Mouse (Mus musculus): ENCODE results near the gene Ppp1r35. TPM values are rescaled to one million over a fixed set of nuclear protein-coding genes. Genes with fewer than 3 reads are reported as not detected.
"Not testable (repeated sequence)": the region's sequence is repeated elsewhere in the genome, so short reads cannot be mapped to it uniquely, and the experiment has no call there.

The Ppp1r35 gene
- polyA plus RNA-seq, 1 experiment from 2014 or later: 14.8 TPM

GRCm38 (mm10) chr5:137749196-137749836 lies 29.3 kb upstream of the Ppp1r35 start:
- peaks cover 36% of the 10 kb centered on the region for H3K4me1 ChIP-seq (ENCODE audit: control insufficient read depth, low read depth, low read length)
- peaks cover 20% of the 10 kb centered on the region for H3K36me3 ChIP-seq (ENCODE audit: control insufficient read depth, insufficient read depth)
- H3K4me3 ChIP-seq (ENCODE audit: low read depth, low read length): peak overlapping the region; percentile 88
- no peaks in the 10 kb centered on the region for H3K27me3 ChIP-seq (ENCODE audit: control insufficient read depth, insufficient read depth, low read depth, low read length)
- WGBS (ENCODE audit: insufficient replicate concordance): 19% methylated on average over 6 of the region's 6 CpGs
- peak overlapping the region; percentile 43; the same call in 1 of the 2 replicates for H3K9ac ChIP-seq (ENCODE audit: low read depth, low read length)
- no peak for ATAC-seq (ENCODE audit: low read depth)
- H3K9me3 ChIP-seq (replicated peaks; ENCODE audit: control insufficient read depth, low read length): no peaks in the 10 kb centered on the region
- H3K4me2 ChIP-seq (ENCODE audit: low read depth, low read length): peak overlapping the region; percentile 97
- H3K27ac ChIP-seq (ENCODE audit: low read length): peak overlapping the region; percentile 99

GRCm38 (mm10) chr5:137750212-137750611 lies 28.4 kb upstream of the Ppp1r35 start:
- Histone ChIP-seq H3K36me3 (ENCODE audit: control insufficient read depth, insufficient read depth) (peaks cover 22% of the 10 kb centered on the region), H3K4me1 (ENCODE audit: control insufficient read depth, low read depth, low read length) (peaks cover 29% of the 10 kb centered on the region)

GRCm38 (mm10) chr5:137751221-137751887 lies 27.3 kb upstream of the Ppp1r35 start:
- peaks cover 25% of the 10 kb centered on the region for H3K4me1 ChIP-seq (ENCODE audit: control insufficient read depth, low read depth, low read length)
- no peaks in the 10 kb centered on the region for H3K27me3 ChIP-seq (ENCODE audit: control insufficient read depth, insufficient read depth, low read depth, low read length)
- no peak overlapping the region for H3K27ac ChIP-seq (ENCODE audit: low read length)
- H3K9me3 ChIP-seq (replicated peaks; ENCODE audit: control insufficient read depth, low read length): no peaks in the 10 kb centered on the region
- 89% methylated on average over 13 of the region's 13 CpGs for WGBS (ENCODE audit: insufficient replicate concordance)
- no peak overlapping the region for H3K9ac ChIP-seq (ENCODE audit: low read depth, low read length)
- H3K4me2 ChIP-seq (ENCODE audit: low read depth, low read length): no peak overlapping the region
- no peak for ATAC-seq (ENCODE audit: low read depth)
- H3K36me3 ChIP-seq (ENCODE audit: control insufficient read depth, insufficient read depth): peaks cover 27% of the 10 kb centered on the region
- no peak overlapping the region for H3K4me3 ChIP-seq (ENCODE audit: low read depth, low read length)

More at GRCm38 (mm10) chr5:137750212-137750611, 28.4 kb upstream of the Ppp1r35 start:
- H3K9ac ChIP-seq (ENCODE audit: low read depth, low read length); H3K9me3 ChIP-seq (replicated peaks; ENCODE audit: control insufficient read depth, low read length); ATAC-seq (ENCODE audit: low read depth); H3K4me2 ChIP-seq (ENCODE audit: low read depth, low read length); H3K27me3 ChIP-seq (ENCODE audit: control insufficient read depth, insufficient read depth, low read depth, low read length); H3K4me3 ChIP-seq (ENCODE audit: low read depth, low read length); H3K27ac ChIP-seq (ENCODE audit: low read length): not testable (repeated sequence)
- WGBS (ENCODE audit: insufficient replicate concordance): 88% methylated on average over 6 of the region's 8 CpGs

GRCm38 (mm10) chr5:137751988-137752387 lies 26.7 kb upstream of the Ppp1r35 start:
- peaks cover 25% of the 10 kb centered on the region for H3K4me1 ChIP-seq (ENCODE audit: control insufficient read depth, low read depth, low read length)
- 74% methylated on average over 6 of the region's 6 CpGs for WGBS (ENCODE audit: insufficient replicate concordance)

GRCm38 (mm10) chr5:137753111-137753832 lies 25.4 kb upstream of the Ppp1r35 start:
- no peak for ATAC-seq (ENCODE audit: low read depth)
- H3K4me3 ChIP-seq (ENCODE audit: low read depth, low read length): no peak overlapping the region
- H3K27ac ChIP-seq (ENCODE audit: low read length): no peak overlapping the region
- 86% methylated on average over 13 of the region's 13 CpGs for WGBS (ENCODE audit: insufficient replicate concordance)
- peaks cover 15% of the 10 kb centered on the region for H3K4me1 ChIP-seq (ENCODE audit: control insufficient read depth, low read depth, low read length)
- no peaks in the 10 kb centered on the region for H3K9me3 ChIP-seq (replicated peaks; ENCODE audit: control insufficient read depth, low read length)
- H3K4me2 ChIP-seq (ENCODE audit: low read depth, low read length): no peak overlapping the region
- H3K9ac ChIP-seq (ENCODE audit: low read depth, low read length): no peak overlapping the region
- H3K36me3 ChIP-seq (ENCODE audit: control insufficient read depth, insufficient read depth): peaks cover 36% of the 10 kb centered on the region
- H3K27me3 ChIP-seq (ENCODE audit: control insufficient read depth, insufficient read depth, low read depth, low read length): no peaks in the 10 kb centered on the region

More at GRCm38 (mm10) chr5:137751988-137752387, 26.7 kb upstream of the Ppp1r35 start:
- H3K36me3 ChIP-seq (ENCODE audit: control insufficient read depth, insufficient read depth): peaks cover 28% of the 10 kb centered on the region
- H3K9me3 ChIP-seq (replicated peaks; ENCODE audit: control insufficient read depth, low read length): no peaks in the 10 kb centered on the region
- H3K4me3 ChIP-seq (ENCODE audit: low read depth, low read length): no peak overlapping the region
- H3K9ac ChIP-seq (ENCODE audit: low read depth, low read length): no peak overlapping the region
- ATAC-seq (ENCODE audit: low read depth): no peak
- no peaks in the 10 kb centered on the region for H3K27me3 ChIP-seq (ENCODE audit: control insufficient read depth, insufficient read depth, low read depth, low read length)
- no peak overlapping the region for H3K27ac ChIP-seq (ENCODE audit: low read length)
- no peak overlapping the region for H3K4me2 ChIP-seq (ENCODE audit: low read depth, low read length)

GRCm38 (mm10) chr5:137755425-137755824 lies 23.2 kb upstream of the Ppp1r35 start:
- Histone ChIP-seq H3K36me3 (ENCODE audit: control insufficient read depth, insufficient read depth) (peaks cover 45% of the 10 kb centered on the region), H3K9me3 (replicated peaks; ENCODE audit: control insufficient read depth, low read length) (no peaks in the 10 kb centered on the region), H3K9ac (ENCODE audit: low read depth, low read length) (no peak overlapping the region), H3K4me3 (ENCODE audit: low read depth, low read length) (no peak overlapping the region), H3K27me3 (ENCODE audit: control insufficient read depth, insufficient read depth, low read depth, low read length) (no peaks in the 10 kb centered on the region), H3K4me1 (ENCODE audit: control insufficient read depth, low read depth, low read length) (no peaks in the 10 kb centered on the region; the same call in 1 of the 2 replicates), H3K27ac (ENCODE audit: low read length) (no peak overlapping the region), H3K4me2 (ENCODE audit: low read depth, low read length) (no peak overlapping the region)
- whole genome bisulfite sequencing (ENCODE audit: insufficient replicate concordance): 85% methylated on average over 5 of the region's 5 CpGs
- no peak for ATAC-seq (ENCODE audit: low read depth)

GRCm38 (mm10) chr5:137756106-137756505 lies 22.5 kb upstream of the Ppp1r35 start:
- peaks cover 43% of the 10 kb centered on the region for H3K36me3 ChIP-seq (ENCODE audit: control insufficient read depth, insufficient read depth)
- no peak overlapping the region for H3K4me2 ChIP-seq (ENCODE audit: low read depth, low read length)
- ATAC-seq (ENCODE audit: low read depth): no peak

GRCm38 (mm10) chr5:137756882-137757661 lies 21.6 kb upstream of the Ppp1r35 start:
- Histone ChIP-seq H3K27ac (ENCODE audit: low read length) (no peak overlapping the region), H3K4me1 (ENCODE audit: control insufficient read depth, low read depth, low read length) (no peaks in the 10 kb centered on the region; the same call in 1 of the 2 replicates), H3K9ac (ENCODE audit: low read depth, low read length) (no peak overlapping the region), H3K36me3 (ENCODE audit: control insufficient read depth, insufficient read depth) (peaks cover 34% of the 10 kb centered on the region), H3K27me3 (ENCODE audit: control insufficient read depth, insufficient read depth, low read depth, low read length) (no peaks in the 10 kb centered on the region), H3K4me2 (ENCODE audit: low read depth, low read length) (no peak overlapping the region), H3K4me3 (ENCODE audit: low read depth, low read length) (no peak overlapping the region), H3K9me3 (replicated peaks; ENCODE audit: control insufficient read depth, low read length) (no peaks in the 10 kb centered on the region)
- ATAC-seq (ENCODE audit: low read depth): peak; percentile 45; the same call in 1 of the 2 replicates
- WGBS (ENCODE audit: insufficient replicate concordance): 49% methylated on average over 10 of the region's 10 CpGs

More at GRCm38 (mm10) chr5:137756106-137756505, 22.5 kb upstream of the Ppp1r35 start:
- Histone ChIP-seq H3K4me3 (ENCODE audit: low read depth, low read length) (no peak overlapping the region), H3K4me1 (ENCODE audit: control insufficient read depth, low read depth, low read length) (no peaks in the 10 kb centered on the region; the same call in 1 of the 2 replicates), H3K27ac (ENCODE audit: low read length) (no peak overlapping the region), H3K9ac (ENCODE audit: low read depth, low read length) (no peak overlapping the region), H3K27me3 (ENCODE audit: control insufficient read depth, insufficient read depth, low read depth, low read length) (no peaks in the 10 kb centered on the region), H3K9me3 (replicated peaks; ENCODE audit: control insufficient read depth, low read length) (no peaks in the 10 kb centered on the region)
- 71% methylated on average over 3 of the region's 3 CpGs for WGBS (ENCODE audit: insufficient replicate concordance)

Measured in liver, embryonic 16.5 days (tissue).